In genomic region chr2:13237140-13237901, GRCm38 (mm10) we compare ENCODE assay signal across 9 mouse cellular contexts. TPM values are rescaled to one million over a fixed set of nuclear protein-coding genes. Genes with fewer than 3 reads are reported as not detected.
DNase-seq lines count a peak whose midpoint lies in the region; ATAC-seq lines count a peak whose summit lies in the region.
"Had no signal": no experiment of that assay in that cellular context is flagged by ENCODE, and none has a peak within 500 bp of the region (broad histone marks: within the 10 kb centered on the region; RNA-seq: fewer than 3 reads in every experiment).

No protein-coding gene starts in this region.

- H3K4me1 ChIP-seq in hindbrain, embryonic 11.5 days (replicated peaks; ENCODE audit: control insufficient read depth, insufficient read depth, low read length): no peaks in the 10 kb centered on the region
- H3K4me1 ChIP-seq in hindbrain, embryonic 13.5 days (replicated peaks): peaks cover 23% of the 10 kb centered on the region

- no peaks in the 10 kb centered on the region for H3K27me3 ChIP-seq in hindbrain, embryonic 11.5 days (ENCODE audit: control insufficient read depth, insufficient read depth, low read length)
- no peaks in the 10 kb centered on the region for H3K27me3 ChIP-seq in hindbrain, embryonic 13.5 days
- H3K27me3 ChIP-seq: megakaryocyte, embryonic 14.5 days had no signal

- no peak overlapping the region for H3K27ac ChIP-seq in hindbrain, embryonic 11.5 days (ENCODE audit: low read depth, low read length)
- no peak overlapping the region for H3K27ac ChIP-seq in hindbrain, embryonic 13.5 days

- peak; percentile 75 for DNase-seq in hindbrain, embryonic 11.5 days (ENCODE audit: low spot score)
- peak; percentile 27 for DNase-seq in MEL-GATA-1-ER (ENCODE audit: extremely low read depth, low read depth)
- peak; percentile 54 for DNase-seq in cerebellum, adult 9-10 months
- DNase-seq in gastrocnemius, postnatal 10 days: peak; percentile 23
- peak; percentile 28 for DNase-seq in layer of hippocampus, adult 9-11 months
- peak; percentile 61 for DNase-seq in lung, postnatal 25 days (ENCODE audit: low spot score)
- peak; percentile 41 for DNase-seq in skeletal muscle tissue, adult 2 months (ENCODE audit: low read depth, low spot score)

- no peak for ATAC-seq in hindbrain, embryonic 11.5 days (ENCODE audit: low FRiP score)
- no peak; the same call in 1 of the 2 replicates for ATAC-seq in hindbrain, embryonic 13.5 days (ENCODE audit: low FRiP score)

- H3K36me3 ChIP-seq in hindbrain, embryonic 11.5 days (ENCODE audit: control insufficient read depth, insufficient read depth, low read length): no peaks in the 10 kb centered on the region
- no peaks in the 10 kb centered on the region for H3K36me3 ChIP-seq in hindbrain, embryonic 13.5 days

- H3K9ac ChIP-seq in hindbrain, embryonic 11.5 days (ENCODE audit: low read depth, low read length): no peak overlapping the region
- no peak overlapping the region for H3K9ac ChIP-seq in hindbrain, embryonic 13.5 days

- H3K4me3 ChIP-seq in hindbrain, embryonic 11.5 days (ENCODE audit: low read depth, low read length): no peak overlapping the region
- no peak overlapping the region for H3K4me3 ChIP-seq in hindbrain, embryonic 13.5 days
- H3K4me3 ChIP-seq: megakaryocyte, embryonic 14.5 days had no signal

- no peaks in the 10 kb centered on the region for H3K9me3 ChIP-seq in hindbrain, embryonic 11.5 days (ENCODE audit: control insufficient read depth, low read length)
- no peaks in the 10 kb centered on the region for H3K9me3 ChIP-seq in hindbrain, embryonic 13.5 days
- H3K9me3 ChIP-seq: megakaryocyte, embryonic 14.5 days had no signal

- H3K4me2 ChIP-seq in hindbrain, embryonic 11.5 days (replicated peaks; ENCODE audit: low read depth, low read length): no peak overlapping the region
- no peak overlapping the region for H3K4me2 ChIP-seq in hindbrain, embryonic 13.5 days

- WGBS in hindbrain, embryonic 11.5 days: 77% methylated on average over 8 of the region's 8 CpGs
- 70% methylated on average over 8 of the region's 8 CpGs for WGBS in hindbrain, embryonic 13.5 days

RNA-seq across cellular contexts. Expression of gene Rsu1, which starts 33.9 kb away (rescaled TPM):
- polyA plus RNA-seq in hindbrain, embryonic 11.5 days (2014; fragmentation: Nextera tagmentation; extraction: Ambion mirVana): 81.1 and 84.5 TPM in 2 replicates
- 66.9 and 68.4 TPM in 2 replicates for polyA plus RNA-seq in hindbrain, embryonic 13.5 days (2015; fragmentation: Nextera tagmentation; extraction: Ambion mirVana)
- 10 to 100 TPM; 62.5 to 66.7 TPM for total RNA-seq in gastrocnemius, postnatal 10 days (2021)

Comparison
In these comparisons a context has a peak if more than half of its experiments do, and no peak if none do; other contexts are left out.
1. DNase-seq: peak in every context shown above with its lines; median percentile 75 in hindbrain, embryonic 11.5 days; 61 in lung, postnatal 25 days; 54 in cerebellum, adult 9-10 months; 41 in skeletal muscle tissue, adult 2 months; 28 in layer of hippocampus, adult 9-11 months; 27 in MEL-GATA-1-ER; 23 in gastrocnemius, postnatal 10 days.